Mouse (Mus musculus): ENCODE measurements at regions not wholly inside any gene's neighbourhood (a gene's known extent, or its start where the extent isn't known, plus 50 kb on each side); places are given as distances from the start of the nearest gene placed in this dataset.

GRCm38 (mm10) chr10:126748696-126749466 is 152.3 kb downstream of the Atp23 start:
- CTCF ChIA-PET, result no interaction called here

- CTCF ChIA-PET, result no interaction called here
Observed at GRCm38 (mm10) chr10:126734661-126735060, 166.5 kb downstream of the Atp23 start.

- CTCF ChIA-PET, result no interaction called here
Observed at GRCm38 (mm10) chr10:126727840-126728239, 173.3 kb downstream of the Atp23 start.

GRCm38 (mm10) chr10:126717961-126718360 is 183.2 kb downstream of the Atp23 start:
- CTCF ChIA-PET, result no interaction called here

GRCm38 (mm10) chr10:126711758-126712157 is 189.4 kb downstream of the Atp23 start:
- CTCF ChIA-PET, result no interaction called here

GRCm38 (mm10) chr10:126709219-126709917 is 191.8 kb downstream of the Atp23 start:
- CTCF ChIA-PET, result no interaction called here

GRCm38 (mm10) chr10:126708730-126709129 is 192.4 kb downstream of the Atp23 start:
- CTCF ChIA-PET, result no interaction called here

GRCm38 (mm10) chr10:126708215-126708614 is 192.9 kb downstream of the Atp23 start:
- CTCF ChIA-PET, result no interaction called here

- CTCF ChIA-PET, result no interaction called here
Observed at GRCm38 (mm10) chr10:126697086-126697485, 204.1 kb downstream of the Atp23 start.

GRCm38 (mm10) chr10:126690914-126691673 is 210.1 kb downstream of the Atp23 start:
- CTCF ChIA-PET, result no interaction called here

- CTCF ChIA-PET, result interaction anchor here (0.7 kb wide), 1 partner anchor 24 kb away, joined by 12 read pairs; no protein-coding TSS in a partner anchor
Observed at GRCm38 (mm10) chr10:126680275-126681184, 220.6 kb downstream of the Atp23 start.

GRCm38 (mm10) chr10:126679224-126680120 is 221.7 kb downstream of the Atp23 start:
- CTCF ChIA-PET, result no interaction called here

GRCm38 (mm10) chr10:126673437-126673836 is 227.7 kb downstream of the Atp23 start:
- CTCF ChIA-PET, result no interaction called here

GRCm38 (mm10) chr10:126664408-126665083 is 236.6 kb downstream of the Atp23 start:
- CTCF ChIA-PET, result no interaction called here

- CTCF ChIA-PET, result no interaction called here
Observed at GRCm38 (mm10) chr10:126663461-126664013, 237.6 kb downstream of the Atp23 start.

- CTCF ChIA-PET, result no interaction called here
Observed at GRCm38 (mm10) chr10:126662765-126663164, 238.4 kb downstream of the Atp23 start.

GRCm38 (mm10) chr10:126661095-126661615 is 240.0 kb downstream of the Atp23 start:
- CTCF ChIA-PET, result no interaction called here

- CTCF ChIA-PET, result no interaction called here
Observed at GRCm38 (mm10) chr10:126660024-126660423, 241.1 kb downstream of the Atp23 start.

GRCm38 (mm10) chr10:126652693-126653092 is 248.5 kb downstream of the Atp23 start:
- CTCF ChIA-PET, result no interaction called here
